Mouse (Mus musculus): ENCODE measurements at regions not wholly inside any gene's neighbourhood (a gene's known extent, or its start where the extent isn't known, plus 50 kb on each side); places are given as distances from the start of the nearest gene placed in this dataset.
A peak's percentile ranks its signal among the peaks of the same experiment; 100 is the strongest.

DNA sequence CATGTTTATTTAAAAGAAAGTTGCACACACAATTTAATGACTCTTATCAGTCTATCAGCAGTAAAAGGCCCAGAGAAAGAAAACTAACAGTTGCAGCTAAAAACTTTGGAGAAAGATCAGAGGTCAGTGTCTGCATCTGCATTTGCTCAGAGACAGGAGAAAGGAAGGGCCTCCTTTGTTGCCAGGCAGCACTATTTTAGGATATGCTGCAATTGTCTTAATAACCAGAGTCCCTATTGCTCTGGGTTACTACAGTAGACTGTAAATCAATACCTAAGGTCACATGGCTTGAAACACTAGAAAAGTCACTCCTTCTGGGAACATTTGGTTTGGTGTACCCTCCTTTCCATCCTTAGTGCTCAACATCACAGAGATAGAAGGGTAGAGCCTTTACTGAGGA is 175.7 kb downstream of the Hdgfl1 start:
- Histone ChIP-seq H3K27ac (replicated peaks; ENCODE audit: low read depth, low read length) (no peak overlapping the region), H3K4me3 (ENCODE audit: low read depth, low read length) (no peak overlapping the region), H3K9ac (replicated peaks; ENCODE audit: low read length) (no peak overlapping the region), H3K27me3 (ENCODE audit: control insufficient read depth, insufficient read depth, low read length) (no peaks in the 10 kb centered on the region), H3K4me2 (ENCODE audit: low read depth, low read length) (no peak overlapping the region), H3K9me3 (replicated peaks; ENCODE audit: control insufficient read depth, low read length) (no peaks in the 10 kb centered on the region), H3K4me1 (ENCODE audit: control insufficient read depth, insufficient read depth, low read length) (no peaks in the 10 kb centered on the region), H3K36me3 (replicated peaks; ENCODE audit: control insufficient read depth, insufficient read depth, low read depth, low read length) (no peaks in the 10 kb centered on the region)
- ATAC-seq (replicated peaks; ENCODE audit: insufficient number of reproducible peaks, low FRiP score, low TSS enrichment, low read depth) (no peak), DNase-seq (ENCODE audit: low spot score) (peak; percentile 9)

GRCm38 (mm10) chr13:26593750-26594149 is 176.2 kb downstream of the Hdgfl1 start:
- no peak overlapping the region for H3K27ac ChIP-seq (replicated peaks; ENCODE audit: low read depth, low read length)
- H3K9me3 ChIP-seq (replicated peaks; ENCODE audit: control insufficient read depth, low read length), result no peaks in the 10 kb centered on the region
- no peak overlapping the region for H3K9ac ChIP-seq (replicated peaks; ENCODE audit: low read length)
- H3K4me3 ChIP-seq (ENCODE audit: low read depth, low read length), result no peak overlapping the region
- ATAC-seq (replicated peaks; ENCODE audit: insufficient number of reproducible peaks, low FRiP score, low TSS enrichment, low read depth), result no peak
- no peaks in the 10 kb centered on the region for H3K36me3 ChIP-seq (replicated peaks; ENCODE audit: control insufficient read depth, insufficient read depth, low read depth, low read length)
- no peak for DNase-seq (ENCODE audit: low spot score)
- no peaks in the 10 kb centered on the region for H3K27me3 ChIP-seq (ENCODE audit: control insufficient read depth, insufficient read depth, low read length)
- H3K4me1 ChIP-seq (ENCODE audit: control insufficient read depth, insufficient read depth, low read length), result no peaks in the 10 kb centered on the region
- H3K4me2 ChIP-seq (ENCODE audit: low read depth, low read length), result no peak overlapping the region
- WGBS, result 100% methylated on average over 1 of the region's 1 CpGs

GRCm38 (mm10) chr13:26575890-26576543 is 193.9 kb downstream of the Hdgfl1 start:
- Histone ChIP-seq H3K27ac (replicated peaks; ENCODE audit: low read depth, low read length) (no peak overlapping the region), H3K36me3 (replicated peaks; ENCODE audit: control insufficient read depth, insufficient read depth, low read depth, low read length) (no peaks in the 10 kb centered on the region), H3K4me1 (ENCODE audit: control insufficient read depth, insufficient read depth, low read length) (no peaks in the 10 kb centered on the region), H3K27me3 (ENCODE audit: control insufficient read depth, insufficient read depth, low read length) (no peaks in the 10 kb centered on the region), H3K4me2 (ENCODE audit: low read depth, low read length) (no peak overlapping the region), H3K9me3 (replicated peaks; ENCODE audit: control insufficient read depth, low read length) (no peaks in the 10 kb centered on the region), H3K9ac (replicated peaks; ENCODE audit: low read length) (no peak overlapping the region), H3K4me3 (ENCODE audit: low read depth, low read length) (no peak overlapping the region)
- WGBS, result 79% methylated on average over 2 of the region's 2 CpGs
- DNase-seq (ENCODE audit: low spot score) (no peak), ATAC-seq (replicated peaks; ENCODE audit: insufficient number of reproducible peaks, low FRiP score, low TSS enrichment, low read depth) (no peak)

DNA sequence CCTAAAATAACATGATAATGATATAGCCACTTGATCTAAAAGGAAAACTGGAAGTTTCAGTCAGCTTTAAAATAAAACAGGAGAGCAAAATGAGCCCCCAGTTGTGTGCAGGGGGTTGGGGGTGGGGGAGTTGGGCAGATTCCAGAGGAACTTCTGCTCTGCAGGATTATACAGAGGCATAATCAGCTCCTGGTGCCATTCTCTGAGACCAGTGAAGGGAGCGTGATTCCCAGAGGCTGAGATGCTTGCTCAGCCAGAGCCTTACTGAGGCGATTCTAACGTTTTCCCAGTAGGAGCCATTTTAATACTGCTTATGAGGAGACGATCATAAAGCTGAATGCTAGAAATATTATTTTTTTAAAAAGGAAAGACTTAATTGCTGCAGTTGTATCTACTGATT is 200.5 kb downstream of the Hdgfl1 start:
- Histone ChIP-seq H3K27me3 (ENCODE audit: control insufficient read depth, insufficient read depth, low read length) (no peaks in the 10 kb centered on the region), H3K36me3 (replicated peaks; ENCODE audit: control insufficient read depth, insufficient read depth, low read depth, low read length) (no peaks in the 10 kb centered on the region), H3K9me3 (replicated peaks; ENCODE audit: control insufficient read depth, low read length) (no peaks in the 10 kb centered on the region), H3K9ac (replicated peaks; ENCODE audit: low read length) (no peak overlapping the region), H3K4me1 (ENCODE audit: control insufficient read depth, insufficient read depth, low read length) (no peaks in the 10 kb centered on the region), H3K4me3 (ENCODE audit: low read depth, low read length) (no peak overlapping the region), H3K4me2 (ENCODE audit: low read depth, low read length) (no peak overlapping the region), H3K27ac (replicated peaks; ENCODE audit: low read depth, low read length) (no peak overlapping the region)
- no peak for ATAC-seq (replicated peaks; ENCODE audit: insufficient number of reproducible peaks, low FRiP score, low TSS enrichment, low read depth)
- 41% methylated on average over 4 of the region's 4 CpGs for WGBS
- DNase-seq (ENCODE audit: low spot score), result peak; percentile 35

GRCm38 (mm10) chr13:26564941-26565862 is 204.8 kb downstream of the Hdgfl1 start:
- DNase-seq (ENCODE audit: low spot score) (peak; percentile 64), ATAC-seq (replicated peaks; ENCODE audit: insufficient number of reproducible peaks, low FRiP score, low TSS enrichment, low read depth) (no peak)
- Histone ChIP-seq H3K4me1 (ENCODE audit: control insufficient read depth, insufficient read depth, low read length) (no peaks in the 10 kb centered on the region), H3K27me3 (ENCODE audit: control insufficient read depth, insufficient read depth, low read length) (no peaks in the 10 kb centered on the region), H3K4me2 (ENCODE audit: low read depth, low read length) (no peak overlapping the region), H3K27ac (replicated peaks; ENCODE audit: low read depth, low read length) (no peak overlapping the region; the same call in 1 of the 2 replicates), H3K9ac (replicated peaks; ENCODE audit: low read length) (no peak overlapping the region), H3K9me3 (replicated peaks; ENCODE audit: control insufficient read depth, low read length) (no peaks in the 10 kb centered on the region), H3K4me3 (ENCODE audit: low read depth, low read length) (no peak overlapping the region), H3K36me3 (replicated peaks; ENCODE audit: control insufficient read depth, insufficient read depth, low read depth, low read length) (no peaks in the 10 kb centered on the region)
- WGBS, result 44% methylated on average over 7 of the region's 7 CpGs

DNA sequence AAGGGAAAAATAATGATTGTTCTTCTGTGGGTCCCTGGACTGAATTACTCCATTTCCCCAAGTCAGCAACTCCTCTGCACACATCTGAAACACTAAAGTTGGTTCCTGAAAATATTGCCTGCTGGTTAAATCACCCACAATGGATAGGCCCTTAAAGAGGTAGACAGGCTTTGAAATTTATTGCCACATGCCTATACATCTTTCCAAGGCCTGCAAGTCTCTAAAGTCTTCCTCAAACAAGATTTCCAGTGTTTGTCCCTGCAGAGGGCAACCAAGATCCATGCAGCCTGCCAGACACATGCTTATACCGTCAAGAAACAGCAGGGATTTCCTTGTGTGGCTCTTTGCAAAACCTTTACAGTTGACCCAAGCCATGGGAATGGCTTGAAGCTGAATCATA is 211.6 kb downstream of the Hdgfl1 start:
- no peak overlapping the region for H3K27ac ChIP-seq (replicated peaks; ENCODE audit: low read depth, low read length)

DNA sequence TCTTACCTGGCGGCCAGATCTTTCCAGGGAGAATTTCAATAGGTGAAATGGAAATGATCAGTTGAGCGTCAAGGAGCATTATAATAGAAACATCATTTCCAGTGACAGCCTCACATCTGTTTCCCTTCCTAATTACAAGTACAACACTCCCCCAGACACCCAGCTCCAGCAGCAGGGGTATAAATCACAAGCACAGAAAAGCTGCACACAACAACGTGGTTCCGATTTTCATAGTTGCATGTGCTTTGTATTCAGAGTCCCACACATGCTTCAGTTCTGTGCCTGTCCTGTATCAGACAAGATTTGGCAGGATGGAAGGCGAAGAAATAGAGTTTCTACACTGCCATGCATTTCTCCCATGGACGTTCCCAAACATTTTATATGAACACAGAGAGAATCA is 215.7 kb downstream of the Hdgfl1 start:
- 59% methylated on average over 6 of the region's 6 CpGs for WGBS
- no peak for ATAC-seq (replicated peaks; ENCODE audit: insufficient number of reproducible peaks, low FRiP score, low TSS enrichment, low read depth)
- Histone ChIP-seq H3K27me3 (ENCODE audit: control insufficient read depth, insufficient read depth, low read length) (no peaks in the 10 kb centered on the region), H3K9me3 (replicated peaks; ENCODE audit: control insufficient read depth, low read length) (no peaks in the 10 kb centered on the region), H3K9ac (replicated peaks; ENCODE audit: low read length) (no peak overlapping the region), H3K36me3 (replicated peaks; ENCODE audit: control insufficient read depth, insufficient read depth, low read depth, low read length) (no peaks in the 10 kb centered on the region), H3K4me2 (ENCODE audit: low read depth, low read length) (no peak overlapping the region), H3K4me1 (ENCODE audit: control insufficient read depth, insufficient read depth, low read length) (no peaks in the 10 kb centered on the region), H3K27ac (replicated peaks; ENCODE audit: low read depth, low read length) (no peak overlapping the region), H3K4me3 (ENCODE audit: low read depth, low read length) (no peak overlapping the region)
- peak; percentile 25 for DNase-seq (ENCODE audit: low spot score)

More for the DNA sequence above, 211.6 kb downstream of the Hdgfl1 start:
- DNase-seq (ENCODE audit: low spot score) (peak; percentile 47), ATAC-seq (replicated peaks; ENCODE audit: insufficient number of reproducible peaks, low FRiP score, low TSS enrichment, low read depth) (no peak)
- Histone ChIP-seq H3K4me3 (ENCODE audit: low read depth, low read length) (no peak overlapping the region), H3K36me3 (replicated peaks; ENCODE audit: control insufficient read depth, insufficient read depth, low read depth, low read length) (no peaks in the 10 kb centered on the region), H3K27me3 (ENCODE audit: control insufficient read depth, insufficient read depth, low read length) (no peaks in the 10 kb centered on the region), H3K9me3 (replicated peaks; ENCODE audit: control insufficient read depth, low read length) (no peaks in the 10 kb centered on the region), H3K4me1 (ENCODE audit: control insufficient read depth, insufficient read depth, low read length) (no peaks in the 10 kb centered on the region), H3K4me2 (ENCODE audit: low read depth, low read length) (no peak overlapping the region), H3K9ac (replicated peaks; ENCODE audit: low read length) (no peak overlapping the region)
- WGBS, result 30% methylated on average over 1 of the region's 1 CpGs

DNA sequence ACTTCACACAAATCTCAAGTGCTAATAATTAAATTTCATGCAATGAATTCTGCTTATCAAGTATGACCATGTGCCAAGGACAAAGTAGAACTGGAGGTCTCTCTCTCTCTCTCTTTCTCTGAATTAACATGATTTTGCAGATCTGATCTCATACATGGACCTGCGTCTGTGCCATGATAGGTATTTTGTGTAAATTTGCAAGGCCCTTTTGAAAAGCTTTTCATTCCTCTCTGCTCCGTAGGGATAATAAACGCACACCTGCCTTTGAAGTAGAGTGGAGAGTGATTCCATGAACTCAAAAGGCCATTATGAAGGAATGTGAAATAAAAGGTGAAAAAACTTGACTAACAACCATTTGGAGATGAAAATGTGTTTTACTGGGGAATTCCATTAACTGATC is 217.8 kb downstream of the Hdgfl1 start:
- Histone ChIP-seq H3K9ac (replicated peaks; ENCODE audit: low read length) (no peak overlapping the region), H3K36me3 (replicated peaks; ENCODE audit: control insufficient read depth, insufficient read depth, low read depth, low read length) (no peaks in the 10 kb centered on the region), H3K4me1 (ENCODE audit: control insufficient read depth, insufficient read depth, low read length) (no peaks in the 10 kb centered on the region), H3K4me3 (ENCODE audit: low read depth, low read length) (no peak overlapping the region), H3K27me3 (ENCODE audit: control insufficient read depth, insufficient read depth, low read length) (no peaks in the 10 kb centered on the region), H3K9me3 (replicated peaks; ENCODE audit: control insufficient read depth, low read length) (no peaks in the 10 kb centered on the region), H3K4me2 (ENCODE audit: low read depth, low read length) (no peak overlapping the region), H3K27ac (replicated peaks; ENCODE audit: low read depth, low read length) (no peak overlapping the region)
- 71% methylated on average over 3 of the region's 3 CpGs for WGBS
- DNase-seq (ENCODE audit: low spot score) (no peak), ATAC-seq (replicated peaks; ENCODE audit: insufficient number of reproducible peaks, low FRiP score, low TSS enrichment, low read depth) (no peak)

Measured in embryonic facial prominence, embryonic 11.5 days (tissue).